Mouse (Mus musculus) kidney, adult 11 months (tissue): ENCODE measurements around the gene Erich2.
A peak's percentile ranks its signal among the peaks of the same experiment; 100 is the strongest.
"Not testable (repeated sequence)": the region's sequence is repeated elsewhere in the genome, so short reads cannot be mapped to it uniquely, and the experiment has no call there.

Source experiments
- DNase-seq: peaks from one replicate; pipeline ENCODE4 v3.0.0; 2022

Erich2 gene

DNA sequence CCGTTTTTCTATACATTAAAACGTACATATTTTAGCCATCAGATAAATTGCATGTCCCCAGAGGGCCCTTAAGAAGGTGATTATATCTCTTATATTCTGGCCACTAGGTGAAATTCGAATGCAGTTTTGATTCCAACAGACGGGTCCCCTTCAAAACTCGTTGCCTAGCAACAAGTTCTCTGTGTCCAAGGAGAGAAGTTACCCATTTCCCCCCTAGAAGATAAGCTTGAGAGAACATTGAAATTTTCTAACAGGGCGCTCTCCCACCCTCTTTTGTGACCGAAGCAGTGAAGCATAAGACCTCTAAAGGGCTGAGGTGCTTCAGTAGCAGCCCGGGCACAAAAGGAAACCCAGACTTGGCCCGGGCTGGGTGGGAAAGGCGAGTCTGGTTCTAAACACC lies at the start of gene Erich2:
TSS of gene Erich2 (plus strand) at position 324 of the 400 bp plus-strand sequence.
- no peak for DNase-seq

DNA sequence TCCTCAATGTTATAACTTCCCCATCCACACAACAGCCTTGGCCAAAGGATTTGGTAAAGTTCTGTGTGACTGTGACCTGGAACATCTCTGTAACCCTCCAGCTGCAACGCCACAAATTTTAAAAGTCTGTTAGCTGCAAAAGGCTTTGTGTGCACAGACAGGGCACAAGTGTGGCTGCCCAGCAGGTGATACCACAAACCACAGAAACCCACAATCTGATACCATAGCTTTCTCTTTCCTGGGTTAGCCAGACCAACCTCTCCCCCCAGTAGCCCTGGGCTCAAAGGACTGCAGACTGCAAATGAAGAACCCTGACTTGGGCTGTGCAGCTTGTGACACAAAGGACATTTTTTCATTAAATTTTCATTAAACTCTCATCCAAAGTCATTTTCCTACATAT lies 45.0 kb upstream of the Erich2 start:
- DNase-seq = no peak

DNA sequence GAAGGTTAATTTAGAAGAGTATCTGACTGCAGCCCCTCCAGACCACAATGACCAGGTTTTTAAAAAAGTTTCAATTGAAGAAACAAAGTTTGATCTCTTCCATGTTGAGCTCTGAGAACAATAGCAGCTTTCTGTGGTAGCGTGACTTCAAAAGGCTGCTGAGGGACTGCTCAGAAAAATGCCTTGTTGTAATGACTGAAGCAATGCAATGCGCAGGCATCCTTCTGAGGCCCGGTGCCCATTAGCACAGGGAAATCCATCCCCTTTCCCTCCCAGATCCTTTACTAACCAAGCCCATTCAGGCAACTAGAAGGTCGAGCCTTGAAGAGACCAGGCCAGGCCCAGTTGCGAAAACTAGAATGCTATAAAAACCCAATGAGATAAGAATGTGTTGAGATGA lies 37.5 kb upstream of the Erich2 start:
- no peak for DNase-seq

DNA sequence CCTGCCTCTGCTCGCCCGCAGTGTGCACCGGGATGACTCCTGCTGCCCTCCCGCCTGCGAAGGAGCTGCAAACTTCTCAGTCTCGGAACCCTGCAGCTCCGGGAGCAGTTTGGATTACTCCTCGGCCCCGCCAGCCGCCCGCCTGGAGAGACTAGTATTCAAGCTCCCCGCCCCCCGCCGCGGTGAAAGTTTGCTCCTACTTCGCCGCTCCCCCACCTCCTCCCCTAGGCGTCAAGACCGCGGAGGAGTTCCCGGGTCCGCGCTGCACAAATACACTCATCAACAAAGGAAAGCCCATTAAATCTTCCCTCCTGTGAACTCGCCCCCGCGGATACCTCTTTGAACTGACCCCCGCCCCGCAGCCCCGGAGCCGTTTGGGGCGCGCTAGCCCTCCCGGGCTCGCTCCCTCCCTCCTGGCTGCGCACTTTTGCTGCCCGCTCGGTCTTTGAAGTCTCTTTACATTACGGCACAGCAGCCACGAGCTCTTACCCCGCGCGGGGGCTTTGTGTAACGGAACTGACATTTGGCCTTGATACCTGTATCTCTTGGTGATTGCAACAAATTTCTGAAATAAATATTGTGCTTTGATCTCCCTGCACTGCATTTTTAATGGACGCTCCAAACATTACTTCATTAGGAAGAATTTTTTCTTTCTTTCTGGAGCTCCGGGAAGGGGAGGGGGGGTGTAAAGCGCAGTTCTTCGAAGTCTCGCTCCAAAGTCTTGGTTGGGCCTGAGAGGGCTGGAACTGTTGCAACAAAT lies 36.6 kb upstream of the Erich2 start:
- peak; percentile 7 for DNase-seq

DNA sequence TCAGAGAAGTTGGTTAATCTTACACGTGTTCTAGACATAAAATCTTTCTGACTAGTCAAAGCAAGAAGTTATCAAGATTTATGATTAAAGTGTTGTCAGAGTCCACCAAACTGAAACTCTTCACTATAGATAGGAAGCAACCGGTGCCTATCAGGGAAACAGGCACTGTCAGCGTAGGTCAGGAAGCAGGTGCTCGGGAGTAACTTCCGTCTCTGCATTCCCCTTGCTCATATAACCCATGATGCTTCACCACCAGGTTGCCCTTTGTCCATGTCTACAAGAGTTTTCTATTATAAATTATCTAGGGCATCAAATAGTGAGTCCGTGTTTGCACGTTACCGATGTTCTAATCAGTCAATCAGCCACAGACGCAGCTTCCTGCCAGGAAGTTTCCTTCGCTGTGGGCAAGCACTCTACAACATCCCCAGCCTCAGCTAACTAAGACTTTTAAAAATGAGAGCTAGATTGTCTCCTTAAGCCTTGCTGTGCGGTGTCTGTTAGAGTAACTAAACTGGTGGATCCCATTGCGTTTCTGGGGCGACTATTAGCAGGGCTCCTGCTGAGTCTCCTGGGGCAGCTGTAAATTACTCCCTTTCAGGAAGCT lies 10.8 kb upstream of the Erich2 start:
- DNase-seq = no peak

- DNase-seq = no peak
Measured at GRCm38 (mm10) chr2:70503436-70503835, 5.2 kb upstream of the Erich2 start.

- no peak for DNase-seq
Measured at GRCm38 (mm10) chr2:70505229-70505628, 3.4 kb upstream of the Erich2 start.

- DNase-seq = no peak
Measured at GRCm38 (mm10) chr2:70505896-70506295, 2.7 kb upstream of the Erich2 start.

DNA sequence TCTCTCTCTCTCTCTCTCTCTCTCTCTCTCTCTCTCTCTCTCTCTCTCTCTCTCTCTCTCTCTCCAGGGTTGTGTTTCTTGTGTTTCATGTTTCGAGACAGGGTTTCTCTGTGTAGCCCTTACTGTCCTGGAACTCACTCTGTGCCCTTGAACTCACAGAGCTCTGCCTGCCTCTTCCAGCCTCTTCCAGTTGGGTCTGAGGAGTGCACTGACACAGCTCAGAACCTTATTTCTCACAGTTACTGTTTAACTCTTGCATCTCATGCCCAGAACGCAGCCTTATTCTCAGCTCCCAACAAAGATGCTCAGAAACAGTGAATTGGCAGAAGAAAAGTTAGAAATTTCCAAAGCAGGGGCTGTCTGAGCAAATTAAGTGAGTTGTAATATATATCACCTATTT lies 2.2 kb upstream of the Erich2 start:
- peak; percentile 15 for DNase-seq

- DNase-seq = peak; percentile 87
Measured at GRCm38 (mm10) chr2:70509021-70509632, 508 bp downstream of the Erich2 start.

- DNase-seq = not testable (repeated sequence)
Measured at GRCm38 (mm10) chr2:70538283-70538682, 29.7 kb downstream of the Erich2 start.

DNA sequence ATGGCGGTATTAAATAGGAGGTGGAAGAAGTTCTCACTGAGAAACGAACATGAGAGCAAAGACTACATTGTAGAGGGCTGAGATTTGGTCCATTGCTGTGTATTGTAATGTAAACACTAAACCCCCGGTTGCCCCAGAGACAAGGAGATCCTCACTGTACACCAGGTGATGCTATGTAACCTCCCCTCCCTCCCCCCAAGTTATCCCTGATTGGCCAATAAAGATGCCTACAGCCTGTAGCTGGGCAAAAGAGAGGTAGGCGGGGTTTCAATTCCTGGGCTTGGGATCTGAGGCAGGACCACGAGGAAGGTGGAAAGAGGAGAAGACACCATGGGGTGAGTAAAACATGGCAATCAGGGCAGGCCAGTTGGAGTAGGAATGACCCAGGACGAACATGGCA lies 42.1 kb downstream of the Erich2 start:
- no peak for DNase-seq

GRCm38 (mm10) chr2:70551446-70551845 lies 42.8 kb downstream of the Erich2 start:
- DNase-seq = no peak

DNA sequence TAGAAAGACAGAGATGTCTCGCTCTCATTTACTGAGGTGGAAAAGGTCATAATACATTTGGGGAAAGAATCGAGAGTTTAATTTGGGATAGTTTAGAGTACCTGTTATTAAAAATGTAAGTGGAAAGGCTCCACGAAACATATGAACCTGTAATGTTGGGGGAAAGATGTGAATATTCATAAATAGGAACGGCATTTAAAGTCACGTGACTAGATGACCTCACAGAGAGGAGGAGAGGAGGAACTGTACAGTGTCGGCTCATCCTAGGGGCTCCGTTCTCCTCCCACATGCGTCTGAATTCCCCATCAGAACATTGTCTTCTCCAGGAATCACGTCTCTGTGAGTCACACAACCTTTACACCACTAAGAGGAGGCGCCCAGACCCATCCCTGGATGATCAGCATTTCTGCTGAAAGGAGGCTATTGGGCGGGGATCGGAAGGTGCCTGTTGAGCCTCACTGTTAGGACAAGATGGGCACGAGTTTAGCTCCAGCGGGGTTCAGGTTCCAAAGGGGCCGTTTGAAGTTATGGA lies 43.5 kb downstream of the Erich2 start:
- no peak for DNase-seq

DNA sequence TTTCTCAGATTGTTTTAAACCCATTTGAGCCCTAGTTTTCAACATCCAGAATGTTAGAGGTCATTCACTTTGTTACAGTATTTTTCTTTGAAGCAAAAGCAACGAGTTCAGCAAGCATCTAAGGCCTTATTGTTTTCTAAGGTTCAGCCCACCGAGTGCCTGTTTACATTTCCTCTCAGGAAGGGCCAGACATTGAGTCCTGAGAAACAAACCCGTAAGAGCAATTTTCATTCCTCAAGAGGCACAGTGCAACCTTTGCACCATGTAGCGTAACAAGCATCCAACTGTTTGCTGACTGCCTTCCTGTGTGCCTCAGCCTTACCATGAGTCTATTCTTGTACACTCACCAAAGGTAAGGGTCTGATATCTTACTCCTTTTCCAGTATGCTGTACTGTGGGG lies 44.2 kb downstream of the Erich2 start, which contains the start of gene Gad1:
TSS of gene Gad1 (plus strand) at position 301 of the 400 bp plus-strand sequence.
- DNase-seq = no peak

- DNase-seq = no peak
Measured at GRCm38 (mm10) chr2:70553826-70554225, 45.2 kb downstream of the Erich2 start.

GRCm38 (mm10) chr2:70558112-70558842 lies 49.7 kb downstream of the Erich2 start:
- peak; percentile 56 for DNase-seq

DNA sequence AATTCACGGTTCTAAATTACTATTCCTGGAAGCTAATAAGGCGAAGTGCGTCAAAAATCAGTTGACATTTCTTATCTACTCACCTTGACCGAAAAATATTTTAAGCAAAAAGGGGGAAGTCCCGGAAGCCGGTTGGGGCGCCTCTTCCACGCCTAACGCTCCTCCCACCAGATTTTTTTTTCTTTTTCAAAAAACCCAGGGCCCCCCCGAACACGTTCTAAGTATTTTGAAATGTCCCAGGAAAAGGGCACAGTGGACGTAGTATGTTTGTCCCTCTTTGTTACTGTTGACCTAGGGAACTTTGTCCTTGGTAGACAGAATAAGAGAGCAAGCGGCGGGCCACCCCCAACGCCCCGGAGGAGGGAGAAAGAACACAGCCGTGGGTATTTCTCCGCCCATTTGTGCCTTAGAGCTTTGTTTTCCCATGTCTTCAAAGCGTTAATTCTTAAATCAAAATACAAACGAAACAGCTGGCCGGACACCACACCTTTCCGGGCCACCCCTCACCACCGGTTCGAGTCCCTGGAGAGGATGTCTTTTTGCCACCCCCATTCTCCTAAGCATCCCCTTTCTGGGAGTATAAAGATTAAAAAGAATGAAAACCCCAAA lies 50.3 kb downstream of the Erich2 start:
- DNase-seq = no peak

DNA sequence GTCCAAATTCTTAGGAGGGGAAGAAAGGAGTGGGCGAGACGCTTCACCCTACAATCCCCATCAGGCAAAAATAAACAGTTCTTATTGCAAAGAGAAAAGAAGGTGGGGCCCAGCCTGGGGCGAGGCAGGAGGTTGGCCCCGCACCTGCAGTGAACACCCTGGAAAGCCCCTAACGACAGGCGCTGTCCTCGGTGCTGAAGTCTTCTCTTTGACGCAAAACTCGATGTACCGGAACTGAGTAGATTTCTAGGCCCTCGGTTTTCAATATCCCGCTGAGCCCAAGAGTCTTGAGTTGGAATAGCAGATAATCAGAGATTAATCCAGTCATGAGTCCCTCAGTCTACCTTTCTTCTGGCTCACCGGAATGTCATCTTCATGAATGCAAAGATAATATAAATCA lies 50.9 kb downstream of the Erich2 start:
- DNase-seq = peak; percentile 24

DNA sequence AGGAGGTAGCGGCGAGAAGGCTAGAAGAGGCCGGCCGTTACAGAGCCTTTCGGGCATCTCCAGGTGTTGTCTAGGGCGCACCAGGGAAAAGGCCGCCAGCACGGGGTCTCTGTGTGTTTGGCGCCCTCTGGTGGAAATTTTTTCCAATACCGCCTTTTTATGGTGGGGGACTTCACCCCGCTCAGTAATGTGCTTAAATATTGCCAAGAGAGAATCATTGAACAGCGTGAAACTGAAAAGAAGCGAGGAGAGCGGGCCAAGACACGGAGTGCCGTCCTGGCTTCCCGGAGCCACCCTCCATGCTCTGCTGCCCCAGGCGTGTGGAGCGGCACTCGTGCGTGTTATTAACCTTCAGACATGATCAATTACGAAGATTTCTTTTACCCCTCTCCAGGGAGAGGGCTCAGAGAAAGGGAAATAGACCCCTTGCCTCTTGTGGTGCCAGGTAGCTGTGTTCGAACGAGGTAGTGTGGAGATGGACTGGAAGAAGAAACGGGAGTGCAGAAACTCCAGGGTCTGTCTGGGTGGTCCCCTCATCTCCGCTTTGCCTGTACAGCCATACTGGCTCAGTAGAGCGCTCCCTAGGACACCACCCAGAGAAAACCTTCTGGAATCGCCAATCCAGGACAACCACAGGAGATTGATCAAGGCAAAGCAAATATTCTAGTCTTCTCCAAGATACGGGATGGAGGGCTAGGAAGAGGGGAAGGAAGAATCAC lies 52.6 kb downstream of the Erich2 start:
- no peak for DNase-seq

- no peak for DNase-seq
Measured at GRCm38 (mm10) chr2:70562011-70562491, 53.4 kb downstream of the Erich2 start.

DNA sequence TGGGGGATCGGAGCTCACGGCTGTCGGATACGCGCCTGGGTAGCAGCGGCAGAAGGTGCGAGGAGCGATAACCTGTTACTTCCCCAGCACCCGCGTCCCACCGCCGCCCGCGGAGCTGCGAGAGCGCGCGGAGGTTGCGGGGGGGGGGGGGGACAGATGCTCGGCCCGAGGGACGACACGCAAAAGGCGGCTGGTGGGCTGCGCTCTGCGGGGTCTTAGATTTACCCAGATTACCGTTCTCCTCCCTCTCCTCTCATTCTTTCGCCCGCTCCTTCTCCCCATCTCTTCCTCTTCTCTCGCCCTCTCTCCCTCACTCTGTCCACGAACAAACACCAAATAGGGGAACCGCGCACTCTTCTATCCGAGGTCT lies 54.0 kb downstream of the Erich2 start:
- DNase-seq = no peak
